Mouse (Mus musculus) heart, embryonic 11.5 days (tissue): ENCODE data around the gene Mrtfa. TPM values are rescaled to one million over a fixed set of nuclear protein-coding genes. Genes with fewer than 3 reads are reported as not detected.

Source experiments
- ATAC-seq: fragments of 200-750 bp; cut with Nextera tagmentation; replicated peaks from 2 replicates; pipeline ENCODE4 v1.8.0; 2017; ENCODE audit warnings: moderate library complexity; ENCODE audit not compliant: insufficient number of reproducible peaks, low FRiP score, low TSS enrichment
- H3K27ac ChIP-seq: fragments of 300-500 bp; sonication (generic); 2 replicates; pipeline ENCODE4 v1.5.1; 2014; ENCODE audit warnings: mild to moderate bottlenecking, low read depth, low read length
- H3K27me3 ChIP-seq: fragments of 300-500 bp; sonication (generic); 2 replicates; pipeline ENCODE4 v1.6.1; 2014; ENCODE audit warnings: mild to moderate bottlenecking, low read length, mixed read lengths; ENCODE audit not compliant: control insufficient read depth, insufficient read depth
- H3K36me3 ChIP-seq: fragments of 300-500 bp; sonication (generic); 2 replicates; pipeline ENCODE4 v1.6.1; 2014; ENCODE audit warnings: mild to moderate bottlenecking, low read length, moderate library complexity, mixed read lengths; ENCODE audit not compliant: control insufficient read depth, insufficient read depth
- H3K4me1 ChIP-seq: fragments of 300-500 bp; sonication (generic); 2 replicates; pipeline ENCODE4 v1.6.1; 2014; ENCODE audit warnings: low read length; ENCODE audit not compliant: control insufficient read depth, insufficient read depth
- H3K4me2 ChIP-seq: fragments of 300-500 bp; sonication (generic); 2 replicates; pipeline ENCODE4 v1.6.1; 2014; ENCODE audit warnings: mild to moderate bottlenecking, moderate library complexity
- H3K4me3 ChIP-seq: fragments of 300-500 bp; sonication (generic); 2 replicates; pipeline ENCODE4 v1.5.1; 2014; ENCODE audit warnings: low read depth, low read length
- H3K9ac ChIP-seq: fragments of 300-500 bp; sonication (generic); 2 replicates; pipeline ENCODE4 v1.6.1; 2014; ENCODE audit warnings: mild to moderate bottlenecking, low read depth, low read length, moderate library complexity
- H3K9me3 ChIP-seq: fragments of 300-500 bp; sonication (generic); replicated peaks from 2 replicates; pipeline ENCODE4 v1.6.1; 2016; ENCODE audit warnings: low read length; ENCODE audit not compliant: control insufficient read depth
- WGBS: fragments of 180-500 bp; shearing (Covaris S2); extraction: QIAGEN DNeasy Blood & Tissue Kit; methylation state at CpG from one replicate; pipeline ENCODE4 v1.1.7; 2014; ENCODE audit not compliant: insufficient replicate concordance; 5-methylcytosine and 5-hydroxymethylcytosine counted together
- polyA plus RNA-seq: library from polyadenylated mRNA; unstranded; fragments of >200 nt; fragmentation: Nextera tagmentation; extraction: Ambion mirVana; gene quantifications from 2 replicates; pipeline ENCODE4 v1.2.1, GENCODE M21; 2014

The Mrtfa gene
- polyA plus RNA-seq, 1 experiment from 2014 or later = 20.9 TPM

DNA sequence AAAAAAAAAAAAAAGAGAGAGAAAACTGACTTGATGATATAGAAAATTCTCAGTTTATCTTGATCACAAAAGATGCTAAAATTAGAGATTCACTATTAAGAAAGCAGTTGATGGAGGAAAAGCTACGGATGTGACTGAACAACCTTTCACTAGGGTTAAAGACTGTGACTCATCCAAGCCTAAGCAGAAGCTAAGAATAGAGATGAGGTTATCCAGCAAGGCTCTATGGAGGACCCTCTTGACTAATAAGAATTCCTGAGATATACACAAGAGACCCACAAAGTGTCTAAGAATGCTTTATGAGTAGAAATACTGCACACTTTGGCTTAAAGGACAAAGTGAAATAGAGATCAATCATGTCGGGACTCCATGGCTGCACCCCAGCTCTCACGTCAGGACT is 14.9 kb downstream of the Mrtfa start:
- no peak overlapping the region for H3K27ac ChIP-seq

GRCm38 (mm10) chr15:81172259-81172658 is 18.3 kb downstream of the Mrtfa start:
- H3K9ac ChIP-seq = no peak overlapping the region
- H3K4me1 ChIP-seq = peaks cover 24% of the 10 kb centered on the region
- H3K27me3 ChIP-seq = no peaks in the 10 kb centered on the region
- WGBS = 91% methylated on average over 8 of the region's 8 CpGs
- H3K9me3 ChIP-seq = no peaks in the 10 kb centered on the region
- H3K4me3 ChIP-seq = no peak overlapping the region
- H3K4me2 ChIP-seq = no peak overlapping the region
- no peak overlapping the region for H3K27ac ChIP-seq
- no peak for ATAC-seq
- no peaks in the 10 kb centered on the region for H3K36me3 ChIP-seq

More for the DNA sequence above, 14.9 kb downstream of the Mrtfa start:
- WGBS = 64% methylated on average over 3 of the region's 3 CpGs
- Histone ChIP-seq H3K9ac (no peak overlapping the region), H3K4me2 (no peak overlapping the region; the same call in 1 of the 2 replicates), H3K9me3 (no peaks in the 10 kb centered on the region), H3K36me3 (no peaks in the 10 kb centered on the region), H3K27me3 (no peaks in the 10 kb centered on the region), H3K4me3 (no peak overlapping the region), H3K4me1 (peaks cover 43% of the 10 kb centered on the region)
- ATAC-seq = no peak

DNA sequence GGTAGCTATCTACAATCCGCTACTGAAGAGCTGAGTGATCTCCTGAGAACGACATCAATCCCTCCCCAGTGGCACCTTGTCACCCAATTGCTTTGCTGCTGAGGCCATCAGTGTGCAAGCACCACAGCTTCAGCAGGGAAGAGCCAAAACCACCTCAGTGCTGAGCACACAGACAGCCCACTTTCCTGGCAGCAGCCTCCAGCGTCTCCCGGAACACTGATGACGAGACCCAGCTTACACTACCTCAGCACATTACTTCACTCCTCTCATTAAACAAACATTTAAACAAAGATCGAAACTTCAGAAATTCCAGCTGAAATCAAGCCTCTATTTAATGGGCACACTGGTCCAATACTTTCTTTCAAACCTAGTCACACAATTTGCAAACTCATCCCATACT is 21.8 kb downstream of the Mrtfa start:
- H3K4me3 ChIP-seq = no peak overlapping the region
- WGBS = 57% methylated on average over 6 of the region's 6 CpGs
- ATAC-seq = no peak

GRCm38 (mm10) chr15:81167831-81168230 is 22.7 kb downstream of the Mrtfa start:
- H3K4me3 ChIP-seq = no peak overlapping the region
- 68% methylated on average over 10 of the region's 10 CpGs for WGBS
- no peak overlapping the region for H3K9ac ChIP-seq
- no peak overlapping the region for H3K27ac ChIP-seq
- no peak overlapping the region for H3K4me2 ChIP-seq
- H3K4me1 ChIP-seq = peaks cover 2% of the 10 kb centered on the region; the same call in 1 of the 2 replicates
- no peaks in the 10 kb centered on the region for H3K9me3 ChIP-seq
- no peaks in the 10 kb centered on the region for H3K36me3 ChIP-seq
- H3K27me3 ChIP-seq = no peaks in the 10 kb centered on the region
- ATAC-seq = no peak

More for the DNA sequence above, 21.8 kb downstream of the Mrtfa start:
- Histone ChIP-seq H3K4me2 (no peak overlapping the region), H3K27me3 (no peaks in the 10 kb centered on the region), H3K9ac (no peak overlapping the region), H3K9me3 (no peaks in the 10 kb centered on the region), H3K4me1 (peaks cover 2% of the 10 kb centered on the region; the same call in 1 of the 2 replicates), H3K27ac (no peak overlapping the region), H3K36me3 (no peaks in the 10 kb centered on the region)

DNA sequence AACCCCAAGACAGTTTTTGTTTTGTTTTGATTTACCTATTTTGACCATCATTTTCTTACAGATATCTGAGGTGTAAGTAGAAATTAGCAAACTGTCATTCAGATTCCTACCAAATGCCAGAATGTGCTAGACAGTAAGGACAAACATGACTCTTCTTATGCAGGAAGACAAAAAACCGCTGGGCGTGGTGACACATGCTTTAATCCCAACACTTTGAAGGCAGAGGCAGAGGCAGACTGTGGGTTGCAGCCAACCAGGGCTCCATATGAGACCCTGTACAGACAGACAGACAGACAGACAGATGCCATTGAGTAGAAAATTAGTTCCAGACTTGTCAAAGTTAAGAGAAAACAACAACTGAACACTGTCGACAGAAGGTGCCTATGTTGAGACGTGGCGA is 24.3 kb downstream of the Mrtfa start:
- Histone ChIP-seq H3K27ac (no peak overlapping the region), H3K4me2 (no peak overlapping the region), H3K36me3 (no peaks in the 10 kb centered on the region), H3K27me3 (no peaks in the 10 kb centered on the region), H3K9me3 (no peaks in the 10 kb centered on the region), H3K9ac (no peak overlapping the region), H3K4me1 (peaks cover 2% of the 10 kb centered on the region; the same call in 1 of the 2 replicates), H3K4me3 (no peak overlapping the region)
- WGBS = 88% methylated on average over 5 of the region's 5 CpGs
- ATAC-seq = no peak

- no peaks in the 10 kb centered on the region for H3K27me3 ChIP-seq
- no peak overlapping the region for H3K27ac ChIP-seq
- H3K4me3 ChIP-seq = no peak overlapping the region
- no peak overlapping the region for H3K9ac ChIP-seq
- H3K4me2 ChIP-seq = no peak overlapping the region
- H3K36me3 ChIP-seq = no peaks in the 10 kb centered on the region
- 84% methylated on average over 9 of the region's 9 CpGs for WGBS
- no peak for ATAC-seq
- no peaks in the 10 kb centered on the region for H3K9me3 ChIP-seq
- H3K4me1 ChIP-seq = peaks cover 2% of the 10 kb centered on the region; the same call in 1 of the 2 replicates
These were observed 25.8 kb downstream of the Mrtfa start for GRCm38 (mm10) chr15:81164560-81165310.

DNA sequence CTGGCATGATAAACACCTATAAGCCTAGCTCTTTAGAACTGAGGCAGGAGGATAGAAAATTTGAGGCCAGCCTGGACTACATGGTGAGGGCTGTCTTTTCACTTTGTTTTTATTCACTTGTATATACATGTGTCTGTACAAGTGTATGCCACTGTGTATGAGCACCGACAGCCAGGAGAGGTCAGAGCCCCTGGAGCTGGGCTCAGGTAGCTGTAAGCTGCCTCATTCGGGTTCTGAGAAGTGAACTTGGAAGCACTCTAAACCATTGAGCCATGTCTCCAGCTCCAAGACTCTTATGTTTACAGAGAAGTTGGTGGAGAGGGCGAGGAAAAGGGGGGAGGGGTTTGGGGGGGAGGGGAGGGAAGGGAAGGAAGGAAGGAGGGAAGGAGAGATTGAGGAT is 29.0 kb downstream of the Mrtfa start:
- no peak overlapping the region for H3K4me3 ChIP-seq
- H3K27me3 ChIP-seq = no peaks in the 10 kb centered on the region
- H3K9me3 ChIP-seq = no peaks in the 10 kb centered on the region
- WGBS = 61% methylated on average over 3 of the region's 3 CpGs
- no peak overlapping the region for H3K9ac ChIP-seq
- no peak overlapping the region for H3K27ac ChIP-seq
- ATAC-seq = no peak
- H3K36me3 ChIP-seq = no peaks in the 10 kb centered on the region
- H3K4me1 ChIP-seq = no peaks in the 10 kb centered on the region
- H3K4me2 ChIP-seq = no peak overlapping the region

- no peak overlapping the region for H3K4me2 ChIP-seq
- no peak overlapping the region for H3K27ac ChIP-seq
- no peak for ATAC-seq
- no peak overlapping the region for H3K4me3 ChIP-seq
- H3K27me3 ChIP-seq = no peaks in the 10 kb centered on the region
- no peaks in the 10 kb centered on the region for H3K9me3 ChIP-seq
- H3K4me1 ChIP-seq = no peaks in the 10 kb centered on the region
- H3K36me3 ChIP-seq = no peaks in the 10 kb centered on the region
- H3K9ac ChIP-seq = no peak overlapping the region
- WGBS = 80% methylated on average over 4 of the region's 4 CpGs
These were observed 29.9 kb downstream of the Mrtfa start for GRCm38 (mm10) chr15:81160677-81161076.

DNA sequence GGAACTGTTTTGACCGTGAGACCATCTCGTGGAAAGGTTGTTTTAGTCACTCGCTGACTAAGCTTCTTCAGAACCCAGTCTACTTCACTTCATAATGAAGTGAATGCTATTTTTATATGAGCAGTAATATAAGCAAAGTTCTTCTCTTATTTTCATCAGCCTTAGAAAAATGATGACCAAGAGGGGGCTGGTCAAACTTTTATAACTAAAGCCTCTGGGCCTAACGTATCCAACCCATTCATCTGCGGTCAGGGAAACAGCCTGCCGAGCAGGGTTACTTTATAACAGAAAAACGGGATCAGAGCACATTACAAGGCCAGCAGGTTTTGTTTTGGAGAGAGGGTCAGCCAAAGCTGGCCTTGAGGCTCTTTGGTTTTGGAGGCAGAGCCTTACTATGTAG is 31.3 kb downstream of the Mrtfa start:
- Histone ChIP-seq H3K4me1 (no peaks in the 10 kb centered on the region), H3K27me3 (no peaks in the 10 kb centered on the region), H3K36me3 (no peaks in the 10 kb centered on the region), H3K9me3 (no peaks in the 10 kb centered on the region), H3K4me2 (no peak overlapping the region), H3K4me3 (no peak overlapping the region), H3K27ac (no peak overlapping the region), H3K9ac (no peak overlapping the region)
- WGBS = 85% methylated on average over 7 of the region's 7 CpGs
- ATAC-seq = no peak
